8 mouse cellular contexts compared by ENCODE assay signal in genomic region chr13:104286336-104286735, GRCm38 (mm10). TPM values are rescaled to one million over a fixed set of nuclear protein-coding genes. Genes with fewer than 3 reads are reported as not detected.
A peak's percentile ranks its signal among the peaks of the same experiment; 100 is the strongest.
DNase-seq lines count a peak whose midpoint lies in the region; ATAC-seq and TF ChIP-seq lines count a peak whose summit lies in the region.

No protein-coding gene starts in this region.

- no peak for DNase-seq in layer of hippocampus, adult 2 months (ENCODE audit: low spot score in 2 of 2)
- DNase-seq in layer of hippocampus, adult 8-10 months (ENCODE audit: low spot score in 2 of 2) = no peak
- DNase-seq in embryo, embryonic 11.5 days (ENCODE audit: low read depth, low spot score) = peak; percentile 2
- no peak for DNase-seq in right cerebral cortex, postnatal 14 days
- DNase-seq in right cerebral cortex, adult 2 months (ENCODE audit: low spot score in 2 of 2) = no peak
- DNase-seq in kidney, postnatal 4 days = no peak

- TF ChIP-seq CTCF in layer of hippocampus, adult 2 months (conservative IDR thresholded peaks at IDR 0.05) = no peak

- H3K4me2 ChIP-seq in hindbrain, embryonic 13.5 days = peak overlapping the region; percentile 67
- H3K4me2 ChIP-seq in midbrain, embryonic 15.5 days = peak overlapping the region; percentile 80

- H3K4me1 ChIP-seq in hindbrain, embryonic 13.5 days (replicated peaks) = peaks cover 29% of the 10 kb centered on the region
- H3K4me1 ChIP-seq in midbrain, embryonic 15.5 days = peaks cover 25% of the 10 kb centered on the region; the same call in 1 of the 2 replicates

- no peaks in the 10 kb centered on the region for H3K27me3 ChIP-seq in hindbrain, embryonic 13.5 days
- H3K27me3 ChIP-seq in midbrain, embryonic 15.5 days (replicated peaks) = no peaks in the 10 kb centered on the region

- no peaks in the 10 kb centered on the region for H3K9me3 ChIP-seq in hindbrain, embryonic 13.5 days
- no peaks in the 10 kb centered on the region for H3K9me3 ChIP-seq in midbrain, embryonic 15.5 days

- ATAC-seq in hindbrain, embryonic 13.5 days (ENCODE audit: low FRiP score) = peak; percentile 3; the same call in 1 of the 2 replicates
- peak; percentile 8; the same call in 1 of the 2 replicates for ATAC-seq in midbrain, embryonic 15.5 days (replicated peaks)

- H3K4me3 ChIP-seq in layer of hippocampus, adult 2 months = peak overlapping the region; percentile 62
- H3K4me3 ChIP-seq in hindbrain, embryonic 13.5 days = peak overlapping the region; percentile 41
- peak overlapping the region; percentile 42 for H3K4me3 ChIP-seq in midbrain, embryonic 15.5 days

- H3K36me3 ChIP-seq in hindbrain, embryonic 13.5 days = no peaks in the 10 kb centered on the region
- H3K36me3 ChIP-seq in midbrain, embryonic 15.5 days (replicated peaks) = no peaks in the 10 kb centered on the region

- H3K9ac ChIP-seq in hindbrain, embryonic 13.5 days = peak overlapping the region; percentile 62; the same call in 1 of the 2 replicates
- peak overlapping the region; percentile 37; the same call in 1 of the 2 replicates for H3K9ac ChIP-seq in midbrain, embryonic 15.5 days

- peak overlapping the region; percentile 94 for H3K27ac ChIP-seq in layer of hippocampus, adult 2 months
- peak overlapping the region; percentile 58; the same call in 1 of the 2 replicates for H3K27ac ChIP-seq in hindbrain, embryonic 13.5 days
- peak overlapping the region; percentile 69 for H3K27ac ChIP-seq in midbrain, embryonic 15.5 days

- WGBS in hindbrain, embryonic 13.5 days = 2% methylated on average over 4 of the region's 4 CpGs
- 0% methylated on average over 4 of the region's 4 CpGs for WGBS in midbrain, embryonic 15.5 days

RNA-seq across cellular contexts. Expression of gene Adamts6, which starts 1.3 kb away (rescaled TPM):
- total RNA-seq in layer of hippocampus, adult 2 months (2021) = 1 to 10 TPM; 3.8 to 4.6 TPM
- 1 to 10 TPM; 3.8 to 4.9 (median 4.2) TPM for total RNA-seq in layer of hippocampus, adult 8-10 months (2022)
- polyA plus RNA-seq in hindbrain, embryonic 13.5 days (2015; fragmentation: Nextera tagmentation; extraction: Ambion mirVana) = 1.6 and 1.8 TPM in 2 replicates
- polyA plus RNA-seq in midbrain, embryonic 15.5 days (2015; fragmentation: Nextera tagmentation; extraction: Ambion mirVana) = 1.7 and 1.8 TPM in 2 replicates

RNA-seq across cellular contexts. Expression of gene Ppwd1, which starts 57.7 kb away (rescaled TPM):
- total RNA-seq in layer of hippocampus, adult 2 months (2021) = 10 to 100 TPM; 14.8 to 17.1 TPM
- 10 to 100 TPM; 13.4 to 16.2 (median 14.7) TPM for total RNA-seq in layer of hippocampus, adult 8-10 months (2022)
- 9.0 and 9.6 TPM in 2 replicates for polyA plus RNA-seq in hindbrain, embryonic 13.5 days (2015; fragmentation: Nextera tagmentation; extraction: Ambion mirVana)
- polyA plus RNA-seq in midbrain, embryonic 15.5 days (2015; fragmentation: Nextera tagmentation; extraction: Ambion mirVana) = 6.6 and 6.9 TPM in 2 replicates

RNA-seq across cellular contexts. Expression of gene Cenpk, which starts 57.9 kb away (rescaled TPM):
- 1 to 10 TPM in 1 of 2 experiments, under 1 TPM in 1; 0.76 to 1.3 TPM for total RNA-seq in layer of hippocampus, adult 2 months (2021)
- 1 to 10 TPM in 2 of 4 experiments, under 1 TPM in 2; 0.63 to 1.5 (median 1.2) TPM for total RNA-seq in layer of hippocampus, adult 8-10 months (2022)
- polyA plus RNA-seq in hindbrain, embryonic 13.5 days (2015; fragmentation: Nextera tagmentation; extraction: Ambion mirVana) = 16.6 and 18.6 TPM in 2 replicates
- polyA plus RNA-seq in midbrain, embryonic 15.5 days (2015; fragmentation: Nextera tagmentation; extraction: Ambion mirVana) = 10.6 and 11.6 TPM in 2 replicates
